In the genomic region with DNA sequence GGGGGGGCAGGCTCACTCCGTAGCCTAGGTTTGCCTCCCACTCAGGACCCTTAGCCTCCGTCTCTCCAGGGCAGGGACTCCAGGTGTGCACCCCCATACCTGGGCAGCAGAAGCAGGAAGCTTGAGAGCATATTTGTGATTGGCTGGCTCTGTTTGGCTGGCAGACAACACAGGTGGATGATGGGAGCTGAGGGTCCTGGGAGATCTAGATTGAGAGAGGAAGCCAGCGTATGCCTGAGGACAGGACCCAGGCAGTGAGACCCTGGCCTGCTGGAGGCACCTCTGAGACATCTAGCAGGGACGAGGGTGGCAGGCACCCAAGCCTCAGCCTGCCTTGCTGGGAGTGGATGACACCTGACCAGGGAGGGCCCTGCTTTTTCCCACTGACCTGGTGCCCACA, we compare ENCODE assay signal across 9 mouse cellular contexts.
DNase-seq lines count a peak whose midpoint lies in the region; ATAC-seq and TF ChIP-seq lines count a peak whose summit lies in the region.
"Had no signal": no experiment of that assay in that cellular context is flagged by ENCODE, and none has a peak within 500 bp of the region (broad histone marks: within the 10 kb centered on the region; RNA-seq: fewer than 3 reads in every experiment).

No protein-coding gene starts in this region.

- peak overlapping the region; percentile 42; the same call in 1 of the 2 replicates for H3K4me3 ChIP-seq in kidney, adult 2 months (ENCODE audit: insufficient read depth, low read depth, low read length)
- peak overlapping the region; percentile 66 to 91 for H3K4me3 ChIP-seq in MEL (ENCODE audit: control insufficient read depth in 1 of 2, insufficient read depth in 1 of 2, low read depth in 2 of 2, low read length in 2 of 2)
- H3K4me3 ChIP-seq in hindbrain, embryonic 13.5 days = peak overlapping the region; percentile 52
- H3K4me3 ChIP-seq in midbrain, embryonic 13.5 days (replicated peaks) = peak overlapping the region; percentile 54; the same call in 1 of the 2 replicates

- H3K9me3 ChIP-seq in MEL (replicated peaks; ENCODE audit: insufficient read depth, low read length) = no peaks in the 10 kb centered on the region
- no peaks in the 10 kb centered on the region for H3K9me3 ChIP-seq in hindbrain, embryonic 13.5 days
- H3K9me3 ChIP-seq in midbrain, embryonic 13.5 days = no peaks in the 10 kb centered on the region

- peaks cover 8% of the 10 kb centered on the region; the same call in 1 of the 2 replicates for H3K79me2 ChIP-seq in MEL (ENCODE audit: control insufficient read depth, insufficient read depth, low read length, poor library complexity)

- peaks cover 20% of the 10 kb centered on the region for H3K4me1 ChIP-seq in kidney, adult 2 months (ENCODE audit: control insufficient read depth, insufficient read depth, low read length)
- 0 out of 4 replicates have a peak, but pooled peaks cover 0 to 7% of the 10 kb centered on the region in 2 experiments for H3K4me1 ChIP-seq in MEL (ENCODE audit: control insufficient read depth in 1 of 2, insufficient read depth in 2 of 2, low read length in 2 of 2)
- peaks cover 30% of the 10 kb centered on the region for H3K4me1 ChIP-seq in hindbrain, embryonic 13.5 days (replicated peaks)
- H3K4me1 ChIP-seq in midbrain, embryonic 13.5 days (replicated peaks) = peaks cover 35% of the 10 kb centered on the region

- TF ChIP-seq CTCF in kidney, adult 2 months (conservative IDR thresholded peaks at IDR 0.05; ENCODE audit: insufficient read depth, insufficient read length, low read depth, low read length) = no peak
- no peak for TF ChIP-seq CTCF in MEL (IDR thresholded peaks at IDR 0.05 in 2 of 3, conservative IDR thresholded peaks at IDR 0.05 in 1 of 3; ENCODE audit: control insufficient read depth in 1 of 3, insufficient read depth in 1 of 3, low read depth in 2 of 3, low read length in 3 of 3, poor library complexity in 1 of 3, severe bottlenecking in 1 of 3)

- no peaks in the 10 kb centered on the region for H3K27me3 ChIP-seq in kidney, adult 2 months (replicated peaks; ENCODE audit: control insufficient read depth, insufficient read depth, low read length)
- no peaks in the 10 kb centered on the region for H3K27me3 ChIP-seq in MEL (ENCODE audit: control insufficient read depth in 1 of 2, insufficient read depth in 2 of 2, low read length in 2 of 2)
- peaks cover 9% of the 10 kb centered on the region; the same call in 1 of the 2 replicates for H3K27me3 ChIP-seq in hindbrain, embryonic 13.5 days
- H3K27me3 ChIP-seq in midbrain, embryonic 13.5 days = peaks cover 11% of the 10 kb centered on the region; the same call in 1 of the 2 replicates
- H3K27me3 ChIP-seq: Patski had no signal

- no peak for TF ChIP-seq RAD21 in MEL (IDR thresholded peaks at IDR 0.05; ENCODE audit: low read depth, low read length)

- DNase-seq in kidney, adult 2 months = no peak
- no peak for DNase-seq in kidney, postnatal 14 days
- no peak for DNase-seq in MEL (ENCODE audit: low read depth, low spot score)
- DNase-seq in frontal cortex, postnatal 25 days (ENCODE audit: low spot score in 2 of 2) = no peak
- no peak for DNase-seq in left cerebral cortex, adult 8-10 months (ENCODE audit: low spot score in 2 of 2)
- no peak for DNase-seq in cerebellum, adult 18-20 months

- H3K36me3 ChIP-seq in kidney, adult 2 months (ENCODE audit: control insufficient read depth, insufficient read depth, low read length) = no peaks in the 10 kb centered on the region
- H3K36me3 ChIP-seq in MEL (ENCODE audit: control insufficient read depth in 1 of 2, insufficient read depth in 2 of 2, low read length in 2 of 2) = no peaks in the 10 kb centered on the region; a peak in 1 of 4 replicates
- no peaks in the 10 kb centered on the region for H3K36me3 ChIP-seq in hindbrain, embryonic 13.5 days
- no peaks in the 10 kb centered on the region for H3K36me3 ChIP-seq in midbrain, embryonic 13.5 days

- H3K27ac ChIP-seq in kidney, adult 2 months (ENCODE audit: insufficient read depth, low read depth, low read length) = peak overlapping the region; percentile 57
- H3K27ac ChIP-seq in MEL (ENCODE audit: control insufficient read depth, low read depth, low read length) = no peak overlapping the region
- H3K27ac ChIP-seq in hindbrain, embryonic 13.5 days = no peak overlapping the region
- 0 out of 2 replicates have a peak overlapping the region, but pooled peaks have one; percentile 58 for H3K27ac ChIP-seq in midbrain, embryonic 13.5 days

- H3K9ac ChIP-seq in MEL (ENCODE audit: control insufficient read depth, low read depth, low read length, poor library complexity, severe bottlenecking) = peak overlapping the region; percentile 77
- peak overlapping the region; percentile 74; the same call in 1 of the 2 replicates for H3K9ac ChIP-seq in hindbrain, embryonic 13.5 days
- H3K9ac ChIP-seq in midbrain, embryonic 13.5 days (replicated peaks) = peak overlapping the region; percentile 72; the same call in 1 of the 2 replicates

- WGBS in kidney, adult 2 months = 56% methylated on average over 4 of the region's 4 CpGs
- 59% methylated on average over 4 of the region's 4 CpGs for WGBS in hindbrain, embryonic 13.5 days
- 65% methylated on average over 4 of the region's 4 CpGs for WGBS in midbrain, embryonic 13.5 days

- H3K4me2 ChIP-seq in hindbrain, embryonic 13.5 days = peak overlapping the region; percentile 91
- peak overlapping the region; percentile 90 for H3K4me2 ChIP-seq in midbrain, embryonic 13.5 days (replicated peaks)

- TF ChIP-seq POLR2A in kidney, adult 2 months (IDR thresholded peaks at IDR 0.05; ENCODE audit: low read depth, low read length) = no peak
- TF ChIP-seq POLR2A in MEL (IDR thresholded peaks at IDR 0.05; ENCODE audit: control insufficient read depth in 1 of 2, insufficient read depth in 1 of 2, low read depth in 1 of 2, low read length in 2 of 2, poor library complexity in 1 of 2) = no peak

- TF ChIP-seq EP300 in MEL (IDR thresholded peaks at IDR 0.05; ENCODE audit: low read depth in 1 of 2, low read length in 2 of 2) = no peak

- ATAC-seq in hindbrain, embryonic 13.5 days (ENCODE audit: low FRiP score) = 0 out of 2 replicates have a peak, but pooled peaks have one; percentile 14
- ATAC-seq in midbrain, embryonic 13.5 days = no peak

TF ChIP-seq in MEL, 35 proteins besides CTCF, POLR2A, EP300 and RAD21:
- TF ChIP-seq HCFC1 (IDR thresholded peaks at IDR 0.05; ENCODE audit: low read depth, low read length) (no peak), ZMIZ1 (IDR thresholded peaks at IDR 0.05; ENCODE audit: low read depth, low read length) (no peak), CHD1 (IDR thresholded peaks at IDR 0.05; ENCODE audit: low read depth, low read length) (no peak), ZKSCAN1 (IDR thresholded peaks at IDR 0.05; ENCODE audit: low read depth, low read length) (no peak), SMC3 (IDR thresholded peaks at IDR 0.05; ENCODE audit: low read depth, low read length) (no peak), POLR2AphosphoS2 (IDR thresholded peaks at IDR 0.05; ENCODE audit: low read length) (no peak), MAZ (IDR thresholded peaks at IDR 0.05; ENCODE audit: low read depth, low read length) (no peak), ETS1 (IDR thresholded peaks at IDR 0.05; ENCODE audit: low read depth, low read length) (no peak), UBTF (IDR thresholded peaks at IDR 0.05; ENCODE audit: borderline replicate concordance, insufficient read depth, low read depth, low read length) (no peak), NRF1 (IDR thresholded peaks at IDR 0.05; ENCODE audit: insufficient read depth, low read depth, low read length, poor library complexity, severe bottlenecking) (no peak), USF1 (IDR thresholded peaks at IDR 0.05; ENCODE audit: low read depth, low read length) (no peak), MYB (IDR thresholded peaks at IDR 0.05; ENCODE audit: low read depth, low read length) (no peak), ZNF384 (IDR thresholded peaks at IDR 0.05; ENCODE audit: low read depth, low read length) (no peak), TCF12 (IDR thresholded peaks at IDR 0.05; ENCODE audit: low read depth, low read length) (no peak), CHD2 (IDR thresholded peaks at IDR 0.05; ENCODE audit: low read length) (no peak), MEF2A (IDR thresholded peaks at IDR 0.05; ENCODE audit: extremely low read depth, insufficient replicate concordance, low read depth, low read length, poor library complexity, severe bottlenecking) (no peak), MAX (IDR thresholded peaks at IDR 0.05; ENCODE audit: low read length) (no peak), JUND (IDR thresholded peaks at IDR 0.05; ENCODE audit: low read depth, low read length) (no peak), MXI1 (IDR thresholded peaks at IDR 0.05; ENCODE audit: low read depth, low read length) (no peak)
TF ChIP-seq in MEL: peak in this region for 0.

Comparison
In these comparisons a context has a peak if more than half of its experiments do, and no peak if none do; other contexts are left out.
1. H3K27ac ChIP-seq: peak in kidney, adult 2 months (single experiment) and midbrain, embryonic 13.5 days (single experiment); none in MEL (single experiment) and hindbrain, embryonic 13.5 days (single experiment).
2. Peak in every context shown above with its lines, with median percentiles within 50 percentile points of each other: H3K4me3 ChIP-seq and H3K9ac ChIP-seq.